Mouse (Mus musculus) WW6 (cell line): ENCODE measurements around the gene Coro1b.

Experiments used
- DNase-seq: peaks from one replicate; pipeline ENCODE4 v3.0.0-alpha.2; 2013; ENCODE audit warnings: low read depth, low spot score

Gene Coro1b

GRCm38 (mm10) chr19:4148491-4148806, at the start of gene Coro1b:
Coro1b (plus strand) TSS chr19:4148619.
- peak; percentile 75 for DNase-seq

- peak; percentile 62 for DNase-seq
These were observed 49.4 kb upstream of the Coro1b start for GRCm38 (mm10) chr19:4099056-4099455.

GRCm38 (mm10) chr19:4099837-4100717, 48.3 kb upstream of the Coro1b start, which contains the start of gene Pitpnm1:
Pitpnm1 (plus strand) TSS chr19:4099998.
- DNase-seq = no peak

- no peak for DNase-seq
These were observed 47.6 kb upstream of the Coro1b start for GRCm38 (mm10) chr19:4100718-4101261.

- DNase-seq = no peak
These were observed 47.0 kb upstream of the Coro1b start for GRCm38 (mm10) chr19:4101466-4101865.

- DNase-seq = no peak
These were observed 46.4 kb upstream of the Coro1b start for GRCm38 (mm10) chr19:4102049-4102448.

GRCm38 (mm10) chr19:4102626-4103025, 45.8 kb upstream of the Coro1b start:
- no peak for DNase-seq

- DNase-seq = no peak
These were observed 45.1 kb upstream of the Coro1b start for GRCm38 (mm10) chr19:4103294-4103693.

GRCm38 (mm10) chr19:4103792-4104191, 44.6 kb upstream of the Coro1b start:
- no peak for DNase-seq

GRCm38 (mm10) chr19:4104675-4105194, 43.7 kb upstream of the Coro1b start:
- no peak for DNase-seq

- no peak for DNase-seq
These were observed 41.8 kb upstream of the Coro1b start for GRCm38 (mm10) chr19:4106654-4107053.

- no peak for DNase-seq
These were observed 39.9 kb upstream of the Coro1b start for GRCm38 (mm10) chr19:4108535-4108934.

GRCm38 (mm10) chr19:4112063-4112960, 36.1 kb upstream of the Coro1b start:
- no peak for DNase-seq

GRCm38 (mm10) chr19:4113186-4113805, 35.1 kb upstream of the Coro1b start:
- DNase-seq = no peak

GRCm38 (mm10) chr19:4113806-4114230, 34.6 kb upstream of the Coro1b start:
- DNase-seq = no peak

- DNase-seq = no peak
These were observed 33.9 kb upstream of the Coro1b start for GRCm38 (mm10) chr19:4114551-4114950.

GRCm38 (mm10) chr19:4115144-4115543, 33.3 kb upstream of the Coro1b start:
- no peak for DNase-seq

- DNase-seq = no peak
These were observed 32.6 kb upstream of the Coro1b start for GRCm38 (mm10) chr19:4115816-4116215.

- DNase-seq = no peak
These were observed 31.4 kb upstream of the Coro1b start for GRCm38 (mm10) chr19:4117006-4117405.

GRCm38 (mm10) chr19:4118350-4118749, 30.1 kb upstream of the Coro1b start:
- DNase-seq = no peak

GRCm38 (mm10) chr19:4119716-4120487, 28.5 kb upstream of the Coro1b start:
- DNase-seq = no peak
